Mouse (Mus musculus) olfactory bulb, adult 2 months (tissue): ENCODE measurements around the gene Cyp2d34.

Experiments used
- CTCF ChIP-seq: fragments of 200-500 bp; IDR thresholded peaks from 2 replicates; pipeline ENCODE4 v1.5.1; 2012; ENCODE audit warnings: low read depth, mild to moderate bottlenecking, low read length, moderate library complexity; ENCODE audit not compliant: insufficient read depth
- POLR2A ChIP-seq: fragments of 200-500 bp; IDR thresholded peaks from 2 replicates; pipeline ENCODE4 v1.6.1; 2012; ENCODE audit warnings: mild to moderate bottlenecking, low read depth, low read length, moderate library complexity; ENCODE audit not compliant: insufficient read depth

- TF ChIP-seq POLR2A (no peak), CTCF (no peak)
These were observed 21.2 kb upstream of the Cyp2d34 start for GRCm38 (mm10) chr15:82641921-82642320.
